Mouse (Mus musculus) forebrain, embryonic 14.5 days (tissue): Measurements from ENCODE around the gene Thnsl1. TPM values are rescaled to one million over a fixed set of nuclear protein-coding genes. Genes with fewer than 3 reads are reported as not detected.

ENCODE experiments used
- ATAC-seq: fragments of 200-750 bp; cut with Nextera tagmentation; 2 replicates; pipeline ENCODE4 v1.8.0; 2017; ENCODE audit warnings: mild to moderate bottlenecking, moderate library complexity
- DNase-seq: peaks from one replicate; pipeline ENCODE4 v3.0.0-alpha.2; 2015; ENCODE audit warnings: low spot score
- H3K27ac ChIP-seq: fragments of 300-500 bp; sonication (generic); 2 replicates; pipeline ENCODE4 v1.5.1; 2014; ENCODE audit warnings: low read depth, mild to moderate bottlenecking, control low read depth, low read length, moderate library complexity
- H3K27me3 ChIP-seq: fragments of 300-500 bp; sonication (generic); replicated peaks from 2 replicates; pipeline ENCODE4 v1.6.1; 2014; ENCODE audit warnings: low read length, control low read depth, mixed read lengths; ENCODE audit not compliant: control insufficient read depth, insufficient read depth
- H3K36me3 ChIP-seq: fragments of 300-500 bp; sonication (generic); 2 replicates; pipeline ENCODE4 v1.6.1; 2014; ENCODE audit warnings: low read length, control low read depth; ENCODE audit not compliant: control insufficient read depth, insufficient read depth
- H3K4me1 ChIP-seq: fragments of 300-500 bp; sonication (generic); 2 replicates; pipeline ENCODE4 v1.6.1; 2014; ENCODE audit warnings: antibody characterized with exemption, low read length, control low read depth; ENCODE audit not compliant: control insufficient read depth, insufficient read depth
- H3K4me2 ChIP-seq: fragments of 300-500 bp; sonication (generic); 2 replicates; pipeline ENCODE4 v1.6.1; 2014; ENCODE audit warnings: mild to moderate bottlenecking, control low read depth, low read length
- H3K4me3 ChIP-seq: fragments of 300-500 bp; sonication (generic); 2 replicates; pipeline ENCODE4 v1.5.1; 2014; ENCODE audit warnings: low read depth, low read length, control low read depth
- H3K9ac ChIP-seq: fragments of 300-500 bp; sonication (generic); 2 replicates; pipeline ENCODE4 v1.6.1; 2014; ENCODE audit warnings: mild to moderate bottlenecking, low read length, control low read depth, moderate library complexity
- H3K9me3 ChIP-seq: fragments of 300-500 bp; sonication (generic); replicated peaks from 2 replicates; pipeline ENCODE4 v1.6.1; 2016; ENCODE audit warnings: low read length, control low read depth, mixed read lengths; ENCODE audit not compliant: control insufficient read depth
- WGBS: fragments of 180-500 bp; shearing (Covaris S2); extraction: QIAGEN DNeasy Blood & Tissue Kit; methylation state at CpG from one replicate; pipeline ENCODE4 v1.1.7; 2014; 5-methylcytosine and 5-hydroxymethylcytosine counted together
- polyA plus RNA-seq: library from polyadenylated mRNA; unstranded; fragments of >200 nt; fragmentation: Nextera tagmentation; extraction: Ambion mirVana; gene quantifications from 2 replicates; pipeline ENCODE4 v1.2.1, GENCODE M21; 2014

Gene Thnsl1
- polyA plus RNA-seq, 1 experiment from 2014 or later = 27.2 TPM

DNA sequence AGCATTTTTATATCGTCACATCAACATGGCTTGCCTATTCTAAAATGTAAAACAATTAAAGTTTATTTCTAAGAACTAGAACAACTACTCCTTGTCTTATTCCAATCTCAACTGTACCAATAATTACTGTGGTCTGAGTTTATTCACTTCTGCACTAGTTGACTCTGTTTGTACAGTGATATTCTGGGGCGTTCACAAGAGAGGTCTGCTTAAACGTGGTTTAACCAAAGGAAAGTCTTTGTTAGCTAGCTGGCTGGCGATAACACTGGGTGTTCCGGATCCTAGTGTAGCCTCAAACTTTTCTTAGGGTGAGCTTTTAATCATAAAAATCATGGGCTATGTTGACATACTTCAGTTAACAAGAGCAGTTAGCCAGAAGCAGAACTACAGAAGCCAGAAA lies 10.3 kb upstream of the Thnsl1 start:
- Histone ChIP-seq H3K4me3 (no peak overlapping the region), H3K9ac (no peak overlapping the region), H3K4me1 (no peaks in the 10 kb centered on the region), H3K27ac (no peak overlapping the region), H3K27me3 (no peaks in the 10 kb centered on the region), H3K36me3 (no peaks in the 10 kb centered on the region), H3K4me2 (no peak overlapping the region), H3K9me3 (no peaks in the 10 kb centered on the region)
- no peak for ATAC-seq
- DNase-seq = no peak
- 91% methylated on average over 5 of the region's 5 CpGs for WGBS

DNA sequence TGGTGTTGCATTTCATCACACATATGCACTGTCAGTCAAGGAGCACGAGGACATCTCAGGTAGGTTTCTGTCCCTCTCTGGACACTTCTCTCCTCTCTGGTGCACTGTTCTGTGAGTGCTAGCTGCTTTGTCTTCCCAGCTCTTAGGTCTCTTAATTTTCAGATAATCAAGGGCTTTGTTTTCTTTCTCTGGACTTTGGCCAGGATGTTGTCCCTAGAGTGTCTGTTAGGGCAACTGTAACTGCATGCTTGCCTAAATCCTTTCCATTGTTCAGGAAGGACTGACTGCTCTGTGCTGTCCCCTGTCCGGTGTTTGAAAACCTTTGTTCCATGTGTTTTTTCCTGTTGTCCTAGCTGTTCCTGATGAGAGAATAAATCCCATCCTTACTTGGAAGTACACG lies 6.5 kb upstream of the Thnsl1 start:
- 59% methylated on average over 3 of the region's 3 CpGs for WGBS
- Histone ChIP-seq H3K4me1 (no peaks in the 10 kb centered on the region), H3K9ac (no peak overlapping the region), H3K9me3 (no peaks in the 10 kb centered on the region), H3K4me3 (no peak overlapping the region), H3K27me3 (no peaks in the 10 kb centered on the region), H3K27ac (no peak overlapping the region), H3K36me3 (no peaks in the 10 kb centered on the region), H3K4me2 (no peak overlapping the region)
- DNase-seq (no peak), ATAC-seq (no peak)

DNA sequence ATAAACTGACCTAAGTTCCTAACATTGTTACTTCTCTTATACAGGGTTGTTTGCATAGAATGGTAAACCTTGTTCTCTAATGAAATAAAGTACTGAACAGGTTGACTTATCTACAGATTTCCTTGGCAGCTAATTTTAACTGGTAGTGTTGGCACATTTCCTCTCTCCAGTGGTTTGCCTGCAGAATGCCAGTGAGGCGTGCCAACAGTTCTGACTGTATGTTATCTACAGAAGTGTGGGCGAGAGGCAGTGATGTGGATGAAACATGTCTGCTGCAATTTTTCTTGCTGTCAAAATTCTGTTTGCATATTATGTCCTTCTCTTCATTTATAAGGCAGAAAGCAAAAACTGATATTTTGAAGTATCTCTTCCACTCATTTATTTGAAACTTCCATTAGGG lies 2.8 kb upstream of the Thnsl1 start:
- H3K27me3 ChIP-seq = no peaks in the 10 kb centered on the region
- no peaks in the 10 kb centered on the region for H3K36me3 ChIP-seq
- ATAC-seq (no peak), DNase-seq (no peak)
- H3K4me3 ChIP-seq = no peak overlapping the region
- no peaks in the 10 kb centered on the region for H3K9me3 ChIP-seq
- peaks cover 7% of the 10 kb centered on the region for H3K4me1 ChIP-seq
- H3K4me2 ChIP-seq = no peak overlapping the region
- no peak overlapping the region for H3K27ac ChIP-seq
- no peak overlapping the region for H3K9ac ChIP-seq
- WGBS = 87% methylated on average over 2 of the region's 2 CpGs

DNA sequence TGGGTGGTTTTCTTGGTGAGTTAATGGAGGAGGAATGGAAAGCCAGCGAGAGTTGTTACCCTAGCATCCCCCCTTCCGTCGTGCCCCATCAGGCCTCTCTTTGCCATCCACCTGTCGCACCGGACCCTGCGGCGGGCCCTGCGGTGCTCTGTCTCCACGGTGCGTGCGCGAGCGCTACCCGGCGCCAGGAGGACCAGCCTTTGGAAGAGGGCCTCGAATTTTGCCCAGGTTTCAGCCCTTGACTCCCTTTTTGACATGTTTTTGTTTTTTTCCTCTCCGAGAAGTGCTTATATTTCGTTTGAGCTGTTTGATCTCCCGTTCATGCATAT lies 271 bp downstream of the Thnsl1 start:
- peak overlapping the region; percentile 79 for H3K27ac ChIP-seq
- WGBS = under 1% methylated on average over 19 of the region's 19 CpGs
- H3K36me3 ChIP-seq = no peaks in the 10 kb centered on the region
- no peaks in the 10 kb centered on the region for H3K9me3 ChIP-seq
- peak overlapping the region; percentile 81 for H3K9ac ChIP-seq
- H3K4me1 ChIP-seq = peaks cover 7% of the 10 kb centered on the region
- H3K4me3 ChIP-seq = peak overlapping the region; percentile 58
- no peaks in the 10 kb centered on the region for H3K27me3 ChIP-seq
- ATAC-seq = peak; percentile 91
- H3K4me2 ChIP-seq = peak overlapping the region; percentile 68
- no peak for DNase-seq

DNA sequence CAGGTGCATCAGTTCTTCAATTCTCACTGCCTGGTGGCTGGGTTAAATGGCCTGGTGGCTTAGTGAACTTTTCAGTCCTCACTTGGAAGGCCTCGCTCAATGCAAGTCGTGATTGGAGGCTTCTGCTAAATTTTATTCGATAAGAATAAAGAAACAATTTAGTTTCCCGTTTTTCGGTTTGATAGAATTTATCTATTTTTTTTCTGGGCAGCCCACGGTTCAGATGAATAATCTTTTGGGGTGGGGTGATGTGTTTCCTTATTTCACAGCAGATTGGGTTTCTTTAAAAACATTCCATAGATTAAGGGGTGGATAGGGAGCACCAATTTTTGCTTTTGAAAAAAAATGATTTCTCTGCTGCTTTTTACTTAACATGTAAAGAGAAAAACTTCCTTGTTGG lies 754 bp downstream of the Thnsl1 start:
- no peaks in the 10 kb centered on the region for H3K9me3 ChIP-seq
- DNase-seq = no peak
- H3K4me1 ChIP-seq = peaks cover 7% of the 10 kb centered on the region
- H3K27me3 ChIP-seq = no peaks in the 10 kb centered on the region
- ATAC-seq = no peak
- H3K27ac ChIP-seq = peak overlapping the region; percentile 79; the same call in 1 of the 2 replicates
- H3K36me3 ChIP-seq = no peaks in the 10 kb centered on the region
- H3K4me2 ChIP-seq = peak overlapping the region; percentile 68
- 47% methylated on average over 6 of the region's 6 CpGs for WGBS
- H3K9ac ChIP-seq = peak overlapping the region; percentile 81
- H3K4me3 ChIP-seq = peak overlapping the region; percentile 58

DNA sequence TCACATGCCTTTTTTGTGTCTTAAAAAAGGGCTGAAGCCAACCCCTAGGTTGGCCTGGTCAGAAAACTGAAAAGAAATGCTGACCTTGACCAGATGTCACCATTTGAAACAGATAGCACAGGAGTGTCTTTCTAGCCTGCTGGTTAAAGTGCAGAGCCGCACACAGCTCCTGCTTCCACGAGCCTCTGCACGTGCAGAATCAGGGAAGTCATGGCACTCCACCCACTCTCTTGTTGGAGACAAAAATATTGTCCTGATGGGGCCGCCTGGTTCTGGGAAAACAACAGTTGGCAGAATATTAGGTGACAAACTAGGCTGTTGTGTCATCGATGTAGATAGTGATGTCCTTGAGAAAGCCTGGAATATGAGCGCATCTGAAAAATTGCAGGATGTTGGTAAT lies 5.8 kb downstream of the Thnsl1 start:
- no peak for ATAC-seq
- DNase-seq = no peak
- Histone ChIP-seq H3K4me2 (no peak overlapping the region), H3K4me1 (peaks cover 7% of the 10 kb centered on the region), H3K9me3 (no peaks in the 10 kb centered on the region), H3K27ac (no peak overlapping the region), H3K4me3 (no peak overlapping the region), H3K9ac (no peak overlapping the region), H3K36me3 (peaks cover 18% of the 10 kb centered on the region; the same call in 1 of the 2 replicates), H3K27me3 (no peaks in the 10 kb centered on the region)
- 93% methylated on average over 6 of the region's 6 CpGs for WGBS

DNA sequence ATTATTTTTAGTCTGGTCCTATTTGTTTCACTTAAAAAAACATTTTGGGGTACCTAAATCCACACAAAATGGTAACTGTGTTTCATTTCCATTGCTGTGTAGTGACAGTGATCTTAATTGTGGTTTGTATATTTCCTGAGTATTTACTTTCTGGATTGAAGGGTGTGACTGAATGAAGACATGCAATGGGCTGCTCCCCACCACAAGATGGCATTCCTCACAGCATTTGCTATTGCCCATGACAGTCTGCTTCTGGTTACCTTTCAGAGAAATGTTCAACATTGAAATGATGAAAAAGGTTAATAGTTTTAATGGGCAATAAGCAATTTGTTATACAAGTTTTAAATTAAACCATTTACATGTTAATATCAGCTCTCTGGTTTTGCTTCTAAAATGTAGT lies 8.8 kb downstream of the Thnsl1 start:
- Histone ChIP-seq H3K9me3 (no peaks in the 10 kb centered on the region), H3K9ac (no peak overlapping the region), H3K4me1 (no peaks in the 10 kb centered on the region), H3K4me2 (no peak overlapping the region), H3K4me3 (no peak overlapping the region), H3K27me3 (no peaks in the 10 kb centered on the region), H3K27ac (no peak overlapping the region), H3K36me3 (peaks cover 24% of the 10 kb centered on the region; the same call in 1 of the 2 replicates)
- ATAC-seq (no peak), DNase-seq (peak; percentile 7)

DNA sequence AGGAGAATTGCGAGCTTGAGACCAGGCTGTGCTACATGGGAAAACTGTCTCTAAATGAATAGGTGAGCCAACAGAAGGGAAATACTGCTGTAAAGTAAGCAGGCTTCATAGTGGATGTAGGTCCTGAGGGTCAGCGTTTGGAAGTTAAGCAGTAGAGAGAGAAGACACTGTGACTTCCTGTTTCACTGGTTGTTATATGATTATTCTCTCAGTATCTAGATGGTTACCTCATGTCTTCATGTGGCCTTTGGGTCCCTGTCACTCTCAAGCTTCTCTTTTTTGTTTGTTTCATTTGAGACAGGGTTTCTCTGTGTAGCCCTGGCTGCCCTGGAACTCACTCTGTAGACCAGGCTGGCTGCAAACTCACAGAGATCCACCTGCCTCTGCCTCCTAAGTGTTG lies 9.8 kb downstream of the Thnsl1 start:
- Histone ChIP-seq H3K4me1 (no peaks in the 10 kb centered on the region), H3K27me3 (no peaks in the 10 kb centered on the region), H3K4me3 (no peak overlapping the region), H3K27ac (no peak overlapping the region), H3K4me2 (no peak overlapping the region), H3K9ac (no peak overlapping the region), H3K9me3 (no peaks in the 10 kb centered on the region), H3K36me3 (peaks cover 24% of the 10 kb centered on the region; the same call in 1 of the 2 replicates)
- ATAC-seq (no peak), DNase-seq (no peak)
- WGBS = 93% methylated on average over 2 of the region's 2 CpGs

DNA sequence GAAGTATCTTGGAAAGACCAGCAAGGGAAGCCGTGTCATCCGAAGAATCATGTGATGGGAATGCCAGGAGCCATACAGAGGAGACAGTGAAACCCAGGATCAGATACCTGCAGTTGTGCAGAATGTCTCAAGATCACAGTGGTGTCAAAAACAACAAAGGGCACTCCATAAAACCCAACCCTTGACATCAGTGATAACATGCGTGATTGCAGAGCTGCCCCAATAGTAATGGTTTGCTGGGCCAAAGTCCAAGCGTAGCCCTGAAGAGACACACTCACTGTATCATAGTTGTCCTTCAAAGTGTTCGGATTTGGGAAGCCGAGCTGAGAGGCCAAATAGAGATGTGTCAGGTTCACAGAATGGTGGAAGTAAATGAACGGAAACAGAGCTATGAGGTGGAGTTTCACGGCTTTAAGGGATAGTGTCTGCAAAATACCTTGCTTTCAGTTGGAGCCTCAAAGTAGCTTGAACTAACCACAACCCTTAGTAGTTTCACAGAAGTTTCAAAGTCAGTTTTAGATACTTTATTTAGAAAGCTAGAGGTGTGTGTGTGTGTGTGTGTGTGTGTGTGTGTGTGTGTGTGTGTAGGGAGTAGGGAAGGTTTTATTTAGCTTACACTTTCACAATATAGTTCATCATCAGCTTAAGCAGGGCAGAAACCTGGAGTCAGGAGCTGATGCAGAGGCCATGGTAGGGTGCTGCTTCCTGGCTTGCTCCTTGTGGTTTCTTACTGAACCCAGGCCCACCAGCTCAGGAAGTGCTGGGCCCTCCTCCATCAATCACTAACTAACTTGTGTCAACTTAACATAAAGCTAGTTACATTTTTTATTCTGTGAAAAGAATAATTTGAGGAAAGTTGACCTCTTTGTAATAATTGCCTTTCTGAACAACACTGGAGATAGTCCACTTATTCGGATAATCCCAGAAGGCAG lies 17.2 kb downstream of the Thnsl1 start:
- H3K4me2 ChIP-seq = no peak overlapping the region
- WGBS = 96% methylated on average over 9 of the region's 9 CpGs
- DNase-seq (no peak), ATAC-seq (no peak)
- H3K4me1 ChIP-seq = no peaks in the 10 kb centered on the region
- no peaks in the 10 kb centered on the region for H3K36me3 ChIP-seq
- 0 out of 2 replicates have a peak, but pooled peaks cover 2% of the 10 kb centered on the region for H3K9me3 ChIP-seq
- no peak overlapping the region for H3K9ac ChIP-seq
- no peaks in the 10 kb centered on the region for H3K27me3 ChIP-seq
- no peak overlapping the region for H3K27ac ChIP-seq
- H3K4me3 ChIP-seq = no peak overlapping the region
